Comparison of ENCODE assay signal across 8 mouse cellular contexts in the genomic region with DNA sequence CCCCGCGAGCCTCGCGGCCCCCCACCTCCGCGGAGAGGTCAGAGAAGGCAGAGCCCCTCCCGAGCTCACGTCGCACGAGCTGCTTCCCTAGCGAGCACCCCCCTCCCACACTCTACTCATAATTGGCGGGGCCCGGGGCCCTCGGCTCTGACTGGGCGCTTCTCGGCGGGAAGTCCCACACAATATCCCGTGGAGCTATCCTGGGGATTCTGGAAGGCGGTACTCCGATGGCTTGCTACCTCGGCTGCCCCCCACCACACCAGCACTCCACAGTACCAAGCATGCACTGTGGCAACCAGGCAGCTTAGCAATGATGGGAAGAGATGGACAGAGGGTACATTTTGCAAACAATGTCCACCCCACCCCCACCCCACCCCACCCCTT. TPM values are rescaled to one million over a fixed set of nuclear protein-coding genes. Genes with fewer than 3 reads are reported as not detected.
DNase-seq lines count a peak whose midpoint lies in the region; ATAC-seq and TF ChIP-seq lines count a peak whose summit lies in the region.

No protein-coding gene starts in this region.

- no peak for TF ChIP-seq CTCF in small intestine, adult 2 months (IDR thresholded peaks at IDR 0.05; ENCODE audit: extremely low read depth, insufficient read length, insufficient replicate concordance, low read depth, low read length)

- no peak overlapping the region for H3K27ac ChIP-seq in lung, embryonic 16.5 days (ENCODE audit: low read length)
- H3K27ac ChIP-seq in forebrain, embryonic 10.5 days: no peak overlapping the region
- no peak overlapping the region for H3K27ac ChIP-seq in limb, embryonic 14.5 days (replicated peaks; ENCODE audit: low read depth, low read length)
- H3K27ac ChIP-seq in small intestine, adult 2 months (ENCODE audit: insufficient read depth, low read depth, low read length): peak overlapping the region; percentile 63; the same call in 1 of the 2 replicates

- peak overlapping the region; percentile 65 for H3K9ac ChIP-seq in lung, embryonic 16.5 days (ENCODE audit: low read length)
- H3K9ac ChIP-seq in limb, embryonic 14.5 days (ENCODE audit: low read depth, low read length, severe bottlenecking): peak overlapping the region; percentile 36; the same call in 1 of the 2 replicates

- H3K36me3 ChIP-seq in lung, embryonic 16.5 days (ENCODE audit: control insufficient read depth, insufficient read depth, low read length): no peaks in the 10 kb centered on the region
- H3K36me3 ChIP-seq in forebrain, embryonic 10.5 days (replicated peaks): no peaks in the 10 kb centered on the region
- H3K36me3 ChIP-seq in limb, embryonic 14.5 days (ENCODE audit: control insufficient read depth, insufficient read depth, low read length): no peaks in the 10 kb centered on the region
- no peaks in the 10 kb centered on the region for H3K36me3 ChIP-seq in small intestine, adult 2 months (ENCODE audit: control insufficient read depth, insufficient read depth, low read length)

- WGBS in lung, embryonic 16.5 days: 16% methylated on average over 21 of the region's 21 CpGs
- WGBS in forebrain, embryonic 10.5 days: 20% methylated on average over 20 of the region's 21 CpGs
- 24% methylated on average over 16 of the region's 21 CpGs for WGBS in limb, embryonic 14.5 days
- 19% methylated on average over 14 of the region's 21 CpGs for WGBS in small intestine, adult 2 months

- ATAC-seq in lung, embryonic 16.5 days (ENCODE audit: low read depth): peak; percentile 65
- peak; percentile 41 for ATAC-seq in limb, embryonic 14.5 days (ENCODE audit: low FRiP score, low read depth)

- H3K9me3 ChIP-seq in lung, embryonic 16.5 days (ENCODE audit: control insufficient read depth, low read length): no peaks in the 10 kb centered on the region; the same call in 1 of the 2 replicates
- H3K9me3 ChIP-seq in forebrain, embryonic 10.5 days: peaks cover 4% of the 10 kb centered on the region; the same call in 1 of the 2 replicates
- no peaks in the 10 kb centered on the region for H3K9me3 ChIP-seq in limb, embryonic 14.5 days (ENCODE audit: control insufficient read depth, low read length)

- H3K4me2 ChIP-seq in lung, embryonic 16.5 days (ENCODE audit: low read depth, low read length): peak overlapping the region; percentile 55
- H3K4me2 ChIP-seq in limb, embryonic 14.5 days (replicated peaks; ENCODE audit: low read depth, low read length, severe bottlenecking): peak overlapping the region; percentile 47

- TF ChIP-seq POLR2A in limb, embryonic 14.5 days (IDR thresholded peaks at IDR 0.05; ENCODE audit: borderline replicate concordance, extremely low read depth, insufficient read depth, insufficient read length): no peak
- TF ChIP-seq POLR2A in small intestine, adult 2 months (IDR thresholded peaks at IDR 0.05; ENCODE audit: low read depth, low read length): no peak

- no peak for DNase-seq in lung, adult 18-20 months
- no peak for DNase-seq in forebrain, embryonic 10.5 days (ENCODE audit: extremely low spot score, low spot score)
- DNase-seq in limb, embryonic 14.5 days (ENCODE audit: low spot score): peak; percentile 9
- DNase-seq in testis, postnatal 10 days (ENCODE audit: low spot score): no peak
- DNase-seq in frontal cortex, postnatal 25 days (ENCODE audit: low spot score in 2 of 2): no peak
- no peak for DNase-seq in left cerebral cortex, adult 8-10 months (ENCODE audit: low spot score in 2 of 2)

- H3K4me3 ChIP-seq in lung, embryonic 16.5 days (ENCODE audit: low read length): peak overlapping the region; percentile 61
- peak overlapping the region; percentile 47 for H3K4me3 ChIP-seq in forebrain, embryonic 10.5 days
- H3K4me3 ChIP-seq in limb, embryonic 14.5 days (replicated peaks; ENCODE audit: low read length): peak overlapping the region; percentile 49
- H3K4me3 ChIP-seq in small intestine, adult 2 months (ENCODE audit: low read depth, low read length): peak overlapping the region; percentile 99

- no peaks in the 10 kb centered on the region; the same call in 1 of the 2 replicates for H3K4me1 ChIP-seq in lung, embryonic 16.5 days (replicated peaks; ENCODE audit: control insufficient read depth, insufficient read depth, low read length)
- H3K4me1 ChIP-seq in forebrain, embryonic 10.5 days: peaks cover 20% of the 10 kb centered on the region
- H3K4me1 ChIP-seq in limb, embryonic 14.5 days (ENCODE audit: control insufficient read depth, insufficient read depth, low read length): no peaks in the 10 kb centered on the region
- H3K4me1 ChIP-seq in small intestine, adult 2 months (ENCODE audit: control insufficient read depth, insufficient read depth, insufficient read length, low read length): peaks cover 15% of the 10 kb centered on the region; the same call in 1 of the 2 replicates

- H3K27me3 ChIP-seq in lung, embryonic 16.5 days (ENCODE audit: control insufficient read depth, insufficient read depth, low read depth, low read length): no peaks in the 10 kb centered on the region; the same call in none of the 2 replicates
- H3K27me3 ChIP-seq in forebrain, embryonic 10.5 days (ENCODE audit: poor library complexity, severe bottlenecking): peaks cover 75% of the 10 kb centered on the region
- no peaks in the 10 kb centered on the region for H3K27me3 ChIP-seq in limb, embryonic 14.5 days (ENCODE audit: control insufficient read depth, insufficient read depth, low read length)
- no peaks in the 10 kb centered on the region for H3K27me3 ChIP-seq in small intestine, adult 2 months (ENCODE audit: control insufficient read depth, insufficient read depth, low read length)

RNA-seq across cellular contexts. Expression of a gene that starts 8.4 kb away (rescaled TPM):
- polyA plus RNA-seq in lung, embryonic 16.5 days (2015; fragmentation: Nextera tagmentation; extraction: Ambion mirVana): 5.4 and 5.5 TPM in 2 replicates
- 2.0 and 2.9 TPM in 2 replicates for polyA plus RNA-seq in forebrain, embryonic 10.5 days (2016; fragmentation: Nextera tagmentation; extraction: Ambion mirVana)
- 24.3 and 29.6 TPM in 2 replicates for polyA plus RNA-seq in limb, embryonic 14.5 days (2012; rRNA removed)
- 11.1 and 12.0 TPM in 2 replicates for polyA plus RNA-seq in limb, embryonic 14.5 days (2014; fragmentation: Nextera tagmentation; extraction: Ambion mirVana)
- polyA plus RNA-seq in small intestine, adult 2 months (2012; rRNA removed): 12.3 and 36.8 TPM in 2 replicates
- 1 to 10 TPM; 1.0 to 2.8 (median 1.7) TPM for total RNA-seq in left cerebral cortex, adult 8-10 months (2022)

RNA-seq across cellular contexts. Expression of a gene that starts 58.9 kb away (rescaled TPM):
- polyA plus RNA-seq in lung, embryonic 16.5 days (2015; fragmentation: Nextera tagmentation; extraction: Ambion mirVana): 59.2 and 60.5 TPM in 2 replicates
- polyA plus RNA-seq in forebrain, embryonic 10.5 days (2016; fragmentation: Nextera tagmentation; extraction: Ambion mirVana): 85.4 and 87.8 TPM in 2 replicates
- 29.8 and 41.1 TPM in 2 replicates for polyA plus RNA-seq in limb, embryonic 14.5 days (2012; rRNA removed)
- 54.9 and 57.3 TPM in 2 replicates for polyA plus RNA-seq in limb, embryonic 14.5 days (2014; fragmentation: Nextera tagmentation; extraction: Ambion mirVana)
- 6.5 and 11.5 TPM in 2 replicates for polyA plus RNA-seq in small intestine, adult 2 months (2012; rRNA removed)
- total RNA-seq in left cerebral cortex, adult 8-10 months (2022): 10 to 100 TPM; 23.6 to 26.2 (median 24.7) TPM

Comparison
In these comparisons a context has a peak if more than half of its experiments do, and no peak if none do; other contexts are left out.
1. H3K4me3 ChIP-seq: peak in every context shown above with its lines; median percentile 99 in small intestine, adult 2 months; 61 in lung, embryonic 16.5 days; 49 in limb, embryonic 14.5 days; 47 in forebrain, embryonic 10.5 days.